Mouse (Mus musculus) embryonic facial prominence, embryonic 14.5 days (tissue): Measurements from ENCODE around the gene Mybpc3. TPM values are rescaled to one million over a fixed set of nuclear protein-coding genes. Genes with fewer than 3 reads are reported as not detected.

Experiments used
- ATAC-seq: fragments of 200-750 bp; cut with Nextera tagmentation; 2 replicates; pipeline ENCODE4 v1.8.0; 2017; ENCODE audit warnings: low read depth, moderate number of reproducible peaks, moderate TSS enrichment
- DNase-seq: peaks from one replicate; pipeline ENCODE4 v3.0.0-alpha.2; 2015; ENCODE audit warnings: low spot score
- H3K27ac ChIP-seq: fragments of 300-500 bp; sonication (generic); replicated peaks from 2 replicates; pipeline ENCODE4 v1.5.1; 2014; ENCODE audit warnings: low read depth, mild to moderate bottlenecking, low read length, moderate library complexity
- H3K27me3 ChIP-seq: fragments of 300-500 bp; sonication (generic); replicated peaks from 2 replicates; pipeline ENCODE4 v1.6.1; 2014; ENCODE audit warnings: low read length; ENCODE audit not compliant: control insufficient read depth, insufficient read depth
- H3K36me3 ChIP-seq: fragments of 300-500 bp; sonication (generic); 2 replicates; pipeline ENCODE4 v1.6.1; 2014; ENCODE audit warnings: low read length, mixed read lengths; ENCODE audit not compliant: control insufficient read depth, insufficient read depth
- H3K4me1 ChIP-seq: fragments of 300-500 bp; sonication (generic); 2 replicates; pipeline ENCODE4 v1.6.1; 2014; ENCODE audit warnings: antibody characterized with exemption, low read length; ENCODE audit not compliant: control insufficient read depth, insufficient read depth
- H3K4me2 ChIP-seq: fragments of 300-500 bp; sonication (generic); 2 replicates; pipeline ENCODE4 v1.6.1; 2014; ENCODE audit warnings: low read depth, mild to moderate bottlenecking, low read length, moderate library complexity, mixed read lengths
- H3K4me3 ChIP-seq: fragments of 300-500 bp; sonication (generic); 2 replicates; pipeline ENCODE4 v1.5.1; 2014; ENCODE audit warnings: low read depth, mild to moderate bottlenecking, low read length
- H3K9ac ChIP-seq: fragments of 300-500 bp; sonication (generic); 2 replicates; pipeline ENCODE4 v1.6.1; 2014; ENCODE audit warnings: low read depth, mild to moderate bottlenecking, low read length, moderate library complexity, mixed read lengths
- H3K9me3 ChIP-seq: fragments of 300-500 bp; sonication (generic); 2 replicates; pipeline ENCODE4 v1.6.1; 2016; ENCODE audit warnings: low read length; ENCODE audit not compliant: control insufficient read depth
- WGBS: fragments of 180-500 bp; shearing (Covaris S2); extraction: QIAGEN DNeasy Blood & Tissue Kit; methylation state at CpG from one replicate; pipeline ENCODE4 v1.1.7; 2014; 5-methylcytosine and 5-hydroxymethylcytosine counted together
- polyA plus RNA-seq: library from polyadenylated mRNA; unstranded; fragments of >200 nt; fragmentation: Nextera tagmentation; extraction: Ambion mirVana; gene quantifications from 2 replicates; pipeline ENCODE4 v1.2.1, GENCODE M21; 2014

The Mybpc3 gene
- polyA plus RNA-seq, 1 experiment from 2014 or later: 0.79 TPM

DNA sequence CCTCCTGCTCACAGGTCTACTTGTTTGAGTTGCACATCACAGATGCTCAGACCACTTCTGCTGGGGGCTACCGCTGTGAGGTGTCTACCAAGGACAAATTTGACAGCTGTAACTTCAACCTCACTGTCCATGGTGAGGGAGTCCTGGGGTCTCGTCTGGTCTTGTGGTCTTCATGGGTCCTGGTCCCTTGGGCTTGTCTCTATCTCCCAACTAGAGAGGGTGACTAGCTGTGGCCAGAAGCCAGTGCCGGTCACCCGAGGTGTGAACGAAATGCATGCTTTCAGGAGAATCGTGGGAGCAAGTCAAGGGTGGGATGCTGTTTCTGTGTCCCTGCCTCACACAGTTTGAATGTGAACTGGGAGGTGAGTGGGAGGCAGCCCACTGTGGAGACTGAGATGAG lies 3.1 kb downstream of the Mybpc3 start:
- Histone ChIP-seq H3K27me3 (no peaks in the 10 kb centered on the region; the same call in 1 of the 2 replicates), H3K27ac (no peak overlapping the region), H3K4me2 (no peak overlapping the region), H3K36me3 (no peaks in the 10 kb centered on the region), H3K4me3 (no peak overlapping the region), H3K4me1 (no peaks in the 10 kb centered on the region), H3K9me3 (no peaks in the 10 kb centered on the region), H3K9ac (no peak overlapping the region)
- ATAC-seq (no peak), DNase-seq (no peak)
- WGBS: 88% methylated on average over 6 of the region's 6 CpGs

DNA sequence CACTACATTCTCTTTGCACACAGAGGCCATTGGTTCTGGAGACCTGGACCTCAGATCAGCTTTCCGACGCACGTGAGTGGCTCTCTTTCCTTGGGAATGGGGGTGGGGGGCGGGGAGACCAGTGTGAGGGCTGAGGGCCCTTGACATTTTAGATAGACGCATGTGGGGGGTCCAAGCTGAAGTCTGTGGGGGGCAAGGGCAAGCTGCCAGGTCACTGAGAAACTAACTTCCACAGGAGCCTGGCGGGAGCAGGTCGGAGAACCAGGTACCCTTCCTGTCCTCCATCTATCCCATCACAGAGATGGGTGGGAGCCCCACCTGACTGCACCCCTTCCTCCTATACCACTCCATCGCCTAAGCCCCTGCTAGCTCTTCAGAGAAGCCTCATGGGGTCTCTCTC lies 3.6 kb downstream of the Mybpc3 start:
- H3K4me3 ChIP-seq: no peak overlapping the region
- H3K27me3 ChIP-seq: no peaks in the 10 kb centered on the region; the same call in 1 of the 2 replicates
- no peaks in the 10 kb centered on the region for H3K9me3 ChIP-seq
- WGBS: 42% methylated on average over 7 of the region's 8 CpGs
- no peak overlapping the region for H3K9ac ChIP-seq
- no peak overlapping the region for H3K4me2 ChIP-seq
- no peak for DNase-seq
- no peaks in the 10 kb centered on the region for H3K36me3 ChIP-seq
- H3K27ac ChIP-seq: no peak overlapping the region
- ATAC-seq: no peak
- no peaks in the 10 kb centered on the region for H3K4me1 ChIP-seq

DNA sequence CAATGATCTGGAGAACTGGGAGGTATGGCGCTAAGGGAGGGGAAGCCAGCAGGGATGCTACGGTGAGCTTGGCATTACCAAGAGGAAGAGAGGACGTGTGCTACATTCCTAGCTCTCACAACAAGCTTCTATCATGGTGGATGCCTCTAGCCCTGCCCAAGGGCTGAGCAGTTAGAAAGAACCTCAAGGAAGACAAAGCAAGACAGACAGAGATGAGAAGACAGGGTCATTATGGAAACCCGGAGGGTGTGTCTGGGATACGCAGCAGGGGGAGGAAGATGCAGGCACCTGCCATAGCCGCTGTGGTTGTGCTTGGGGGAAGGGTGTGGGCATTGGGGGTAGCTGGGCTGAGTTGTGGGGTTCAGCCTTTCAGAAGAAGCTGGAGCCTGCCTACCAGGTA lies 5.6 kb downstream of the Mybpc3 start:
- Histone ChIP-seq H3K4me2 (no peak overlapping the region), H3K4me1 (no peaks in the 10 kb centered on the region), H3K9me3 (no peaks in the 10 kb centered on the region), H3K9ac (no peak overlapping the region), H3K4me3 (no peak overlapping the region), H3K27me3 (no peaks in the 10 kb centered on the region; the same call in 1 of the 2 replicates), H3K36me3 (no peaks in the 10 kb centered on the region), H3K27ac (no peak overlapping the region)
- DNase-seq (no peak), ATAC-seq (no peak)
- WGBS: 77% methylated on average over 6 of the region's 6 CpGs

DNA sequence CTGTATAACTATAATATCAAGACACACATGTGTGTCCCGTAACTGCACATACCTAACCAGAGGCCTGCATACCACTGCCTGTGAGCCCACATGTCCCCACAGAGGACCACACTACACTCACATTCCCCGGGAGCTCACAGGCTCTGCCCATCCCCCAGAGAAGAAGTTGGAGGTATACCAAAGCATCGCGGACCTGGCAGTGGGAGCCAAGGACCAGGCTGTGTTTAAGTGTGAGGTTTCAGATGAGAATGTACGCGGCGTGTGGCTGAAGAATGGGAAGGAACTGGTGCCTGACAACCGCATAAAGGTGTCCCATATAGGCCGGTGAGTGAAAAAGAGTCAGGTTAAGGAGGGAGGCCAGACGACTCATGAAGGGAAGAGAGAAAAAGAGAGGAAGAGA lies 7.2 kb downstream of the Mybpc3 start:
- Histone ChIP-seq H3K9me3 (no peaks in the 10 kb centered on the region), H3K36me3 (no peaks in the 10 kb centered on the region), H3K27me3 (no peaks in the 10 kb centered on the region; the same call in 1 of the 2 replicates), H3K4me1 (no peaks in the 10 kb centered on the region), H3K4me2 (no peak overlapping the region), H3K9ac (no peak overlapping the region), H3K27ac (no peak overlapping the region), H3K4me3 (no peak overlapping the region)
- 85% methylated on average over 10 of the region's 10 CpGs for WGBS
- no peak for ATAC-seq
- no peak for DNase-seq

DNA sequence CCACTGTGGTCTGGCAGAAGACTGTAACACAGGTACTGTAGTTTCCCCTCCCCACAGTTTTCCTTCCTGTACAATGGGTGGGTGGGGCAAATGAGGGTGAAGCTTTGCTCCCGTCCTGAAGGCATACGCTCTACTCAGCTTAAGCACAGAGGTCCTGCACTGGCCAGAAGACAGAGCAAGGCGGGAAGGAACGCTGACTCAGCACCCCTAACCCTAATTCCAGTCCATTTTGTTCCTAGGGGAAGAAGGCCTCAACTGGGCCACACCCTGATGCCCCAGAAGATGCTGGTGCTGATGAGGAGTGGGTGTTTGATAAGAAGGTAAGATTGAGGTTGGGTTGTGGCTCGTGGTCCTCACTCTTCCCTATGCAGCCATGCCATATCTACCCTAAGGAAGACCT lies 10.8 kb downstream of the Mybpc3 start:
- no peak overlapping the region for H3K27ac ChIP-seq
- H3K4me3 ChIP-seq: no peak overlapping the region
- no peak for ATAC-seq
- H3K36me3 ChIP-seq: no peaks in the 10 kb centered on the region
- no peak for DNase-seq
- no peaks in the 10 kb centered on the region for H3K27me3 ChIP-seq
- H3K4me1 ChIP-seq: no peaks in the 10 kb centered on the region
- 88% methylated on average over 5 of the region's 5 CpGs for WGBS
- H3K9me3 ChIP-seq: no peaks in the 10 kb centered on the region
- no peak overlapping the region for H3K4me2 ChIP-seq
- H3K9ac ChIP-seq: no peak overlapping the region

GRCm38 (mm10) chr2:91130126-91130525 lies 12.2 kb downstream of the Mybpc3 start:
- H3K4me1 ChIP-seq: no peaks in the 10 kb centered on the region
- no peak overlapping the region for H3K27ac ChIP-seq
- no peak overlapping the region for H3K4me3 ChIP-seq
- no peak for DNase-seq
- H3K9ac ChIP-seq: no peak overlapping the region
- H3K27me3 ChIP-seq: no peaks in the 10 kb centered on the region
- no peak for ATAC-seq
- H3K9me3 ChIP-seq: no peaks in the 10 kb centered on the region
- no peaks in the 10 kb centered on the region for H3K36me3 ChIP-seq
- 92% methylated on average over 6 of the region's 6 CpGs for WGBS
- no peak overlapping the region for H3K4me2 ChIP-seq

DNA sequence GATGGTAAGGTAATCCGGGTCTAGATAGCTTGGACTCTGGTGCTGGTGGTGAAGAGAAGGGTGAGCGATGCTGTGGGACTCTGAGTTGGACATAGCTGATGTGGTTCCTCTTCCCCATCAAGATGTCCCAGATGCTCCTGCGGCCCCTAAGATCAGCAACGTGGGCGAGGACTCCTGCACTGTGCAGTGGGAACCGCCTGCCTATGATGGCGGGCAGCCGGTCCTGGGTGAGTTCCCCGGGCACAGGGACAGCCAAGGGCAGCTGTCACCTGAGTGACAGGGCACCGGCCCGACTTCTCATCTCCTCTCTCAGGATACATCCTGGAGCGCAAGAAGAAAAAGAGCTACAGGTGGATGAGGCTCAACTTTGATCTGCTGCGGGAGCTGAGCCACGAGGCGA lies 13.3 kb downstream of the Mybpc3 start:
- 90% methylated on average over 15 of the region's 15 CpGs for WGBS
- Histone ChIP-seq H3K27ac (no peak overlapping the region), H3K4me2 (no peak overlapping the region), H3K27me3 (no peaks in the 10 kb centered on the region), H3K4me1 (no peaks in the 10 kb centered on the region), H3K36me3 (no peaks in the 10 kb centered on the region), H3K4me3 (no peak overlapping the region), H3K9me3 (no peaks in the 10 kb centered on the region), H3K9ac (no peak overlapping the region)
- ATAC-seq (no peak), DNase-seq (no peak)

GRCm38 (mm10) chr2:91132035-91132434 lies 14.1 kb downstream of the Mybpc3 start:
- no peaks in the 10 kb centered on the region for H3K9me3 ChIP-seq
- 0 out of 2 replicates have a peak, but pooled peaks cover 4% of the 10 kb centered on the region for H3K36me3 ChIP-seq
- no peak for ATAC-seq
- no peaks in the 10 kb centered on the region for H3K4me1 ChIP-seq
- H3K27ac ChIP-seq: no peak overlapping the region
- no peak overlapping the region for H3K4me3 ChIP-seq
- DNase-seq: no peak
- no peak overlapping the region for H3K4me2 ChIP-seq
- no peak overlapping the region for H3K9ac ChIP-seq
- H3K27me3 ChIP-seq: no peaks in the 10 kb centered on the region
- WGBS: 66% methylated on average over 3 of the region's 3 CpGs

DNA sequence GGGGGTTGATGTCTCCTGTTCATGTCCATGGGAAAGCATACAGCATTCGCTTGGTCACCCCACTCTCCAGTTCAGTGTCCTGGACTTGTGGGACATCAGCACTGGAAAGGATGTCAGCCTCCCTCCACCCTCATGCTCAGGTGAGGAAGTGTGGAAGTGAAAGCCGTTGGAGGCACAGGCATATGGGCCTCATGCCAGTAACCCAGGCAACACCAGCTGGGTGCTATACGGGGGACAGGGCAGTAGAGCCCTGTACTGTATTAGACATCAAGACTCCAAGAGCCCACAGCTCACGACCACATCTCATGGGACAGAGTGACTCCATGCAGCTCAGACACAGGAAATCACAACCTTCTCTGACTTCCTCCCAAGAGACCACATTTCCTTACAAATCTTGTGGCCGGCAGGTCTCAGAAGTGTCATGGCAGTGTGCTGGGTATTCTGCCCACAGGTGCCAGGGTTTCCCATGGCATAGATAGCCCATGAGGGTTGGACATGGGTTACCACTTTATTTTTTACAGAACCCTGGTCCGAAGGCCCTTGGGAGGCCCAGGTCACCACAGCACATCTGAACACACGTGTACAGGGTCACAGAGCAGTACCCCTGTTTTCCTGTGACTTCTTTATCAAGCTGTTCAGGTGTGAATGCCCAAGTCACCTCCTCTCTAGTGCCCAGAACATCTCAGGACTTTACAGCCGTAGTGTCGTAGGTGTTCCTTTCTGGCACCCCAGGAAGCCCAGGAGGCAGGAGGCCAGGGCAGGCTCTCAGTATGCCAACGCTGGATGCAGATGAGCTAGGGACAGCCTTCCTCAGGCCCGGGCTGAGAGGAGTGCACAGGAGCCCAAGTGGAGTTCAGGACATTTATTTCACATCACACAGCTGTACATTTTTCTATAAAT lies 18.8 kb downstream of the Mybpc3 start:
- H3K9ac ChIP-seq: no peak overlapping the region
- no peaks in the 10 kb centered on the region for H3K9me3 ChIP-seq
- H3K4me2 ChIP-seq: no peak overlapping the region
- 84% methylated on average over 11 of the region's 11 CpGs for WGBS
- H3K4me1 ChIP-seq: no peaks in the 10 kb centered on the region
- ATAC-seq (no peak), DNase-seq (no peak)
- H3K27ac ChIP-seq: no peak overlapping the region
- H3K36me3 ChIP-seq: peaks cover 12% of the 10 kb centered on the region; the same call in 1 of the 2 replicates
- H3K4me3 ChIP-seq: no peak overlapping the region
- H3K27me3 ChIP-seq: no peaks in the 10 kb centered on the region
